Mouse (Mus musculus) liver, postnatal 0 days (tissue): ENCODE measurements around the gene Gpr137c.

Experiments
- CTCF ChIP-seq: sonication (generic); IDR thresholded peaks from 2 replicates; pipeline ENCODE4 v1.5.1; 2016; ENCODE audit warnings: antibody characterized with exemption, low read depth
- EP300 ChIP-seq: IDR thresholded peaks from 2 replicates; pipeline ENCODE4 v1.6.1; 2016; ENCODE audit warnings: antibody characterized with exemption, low read depth, mild to moderate bottlenecking

DNA sequence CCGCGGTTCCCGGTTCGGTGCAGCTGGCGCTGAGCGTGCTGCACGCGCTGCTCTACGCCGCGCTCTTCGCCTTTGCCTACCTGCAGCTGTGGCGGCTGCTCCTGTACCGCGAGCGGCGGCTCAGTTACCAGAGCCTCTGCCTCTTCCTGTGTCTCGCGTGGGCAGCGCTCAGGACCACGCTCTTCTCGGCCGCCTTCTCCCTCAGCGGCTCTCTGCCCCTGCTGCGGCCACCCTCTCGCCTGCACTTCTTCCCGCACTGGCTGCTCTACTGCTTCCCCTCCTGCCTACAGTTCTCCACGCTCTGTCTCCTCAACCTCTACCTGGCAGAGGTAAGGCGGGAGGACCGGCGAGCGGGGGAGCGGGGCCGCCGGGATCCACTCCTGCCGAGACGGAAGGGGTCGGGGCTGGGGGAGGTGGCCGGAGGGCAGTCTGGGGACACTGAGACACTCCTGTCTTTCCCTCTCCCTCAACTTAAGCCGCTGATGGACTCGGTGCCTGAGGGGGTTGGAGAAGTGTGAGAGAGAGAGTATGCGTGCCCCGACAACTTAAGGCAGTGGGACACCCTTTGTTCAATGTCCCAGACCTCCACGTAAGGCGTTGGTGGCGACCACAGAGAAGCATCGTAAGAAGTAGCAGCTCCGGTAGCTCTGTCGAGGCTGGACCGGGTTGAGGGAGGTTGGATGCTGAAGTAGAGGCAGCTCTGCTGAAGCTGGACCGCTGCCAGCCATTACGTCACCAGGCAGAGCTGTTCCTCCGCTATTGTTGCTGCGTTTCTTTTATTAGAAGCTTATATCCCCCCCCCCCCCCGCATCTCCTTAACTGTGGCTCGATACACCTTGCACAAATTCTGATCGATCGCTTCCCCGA, 806 bp downstream of the Gpr137c start, which contains the start of gene Txndc16:
- TF ChIP-seq CTCF: no peak
- TF ChIP-seq EP300: no peak
